1 mouse cellular context compared by ENCODE assay signal in the genomic region with DNA sequence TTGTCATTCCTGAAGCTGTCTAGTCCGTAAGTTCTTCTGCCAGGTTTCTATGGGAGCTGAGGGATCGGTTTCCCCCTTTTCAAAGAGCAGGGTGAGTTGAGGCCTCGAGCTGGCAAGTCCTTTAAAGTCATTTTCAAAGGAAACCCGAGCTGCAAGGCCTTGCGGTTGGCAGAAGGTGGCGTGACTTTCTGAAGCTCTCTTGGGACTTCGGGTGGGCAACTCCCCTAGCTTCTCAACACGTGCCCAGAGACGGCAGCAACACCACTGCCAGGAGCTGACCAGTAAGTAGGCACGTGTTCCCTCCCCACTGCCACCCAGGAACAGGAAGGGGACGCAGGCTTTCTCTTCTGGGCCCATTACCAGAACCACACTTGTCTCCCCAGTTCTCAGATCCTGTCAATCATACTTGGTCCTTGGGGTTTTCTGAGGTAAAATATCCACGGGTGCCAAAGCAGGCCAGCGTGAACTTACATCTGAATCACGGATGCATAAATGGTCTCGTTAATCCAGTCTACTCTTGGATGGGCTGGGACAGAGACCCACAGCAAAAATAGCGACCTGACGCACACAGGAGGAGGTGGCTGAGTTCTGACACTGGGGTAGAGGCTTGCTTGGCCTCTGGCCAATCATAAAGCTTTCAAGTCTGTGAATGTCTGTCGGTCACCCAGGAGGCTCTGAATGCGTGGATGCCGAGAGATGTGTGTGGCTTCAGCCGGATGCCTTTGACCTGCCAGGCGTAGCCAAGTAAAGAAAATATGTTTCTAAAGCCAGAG.
TF ChIP-seq lines count a peak whose summit lies in the region.

No protein-coding gene starts in this region.

TF ChIP-seq in CH12.LX, 34 proteins besides CTCF, POLR2A, EP300 and RAD21:
- TF ChIP-seq USF2 (conservative IDR thresholded peaks at IDR 0.05; ENCODE audit: low read depth, low read length) (no peak), BHLHE40 (IDR thresholded peaks at IDR 0.05; ENCODE audit: low read depth, low read length) (peak; percentile 81)
